Mouse (Mus musculus) cerebellum, adult 11-12 months (tissue): ENCODE results near the gene Zfp663.

Experiments used
- DNase-seq: peaks from one replicate; pipeline ENCODE4 v3.0.0; 2022

Gene Zfp663

GRCm38 (mm10) chr2:165319503-165319902, 49.0 kb downstream of the Zfp663 start:
- DNase-seq, result no peak

GRCm38 (mm10) chr2:165318941-165319340, 49.6 kb downstream of the Zfp663 start:
- peak; percentile 34 for DNase-seq

GRCm38 (mm10) chr2:165317621-165318263, 50.8 kb downstream of the Zfp663 start:
- DNase-seq, result peak; percentile 22

- peak; percentile 68 for DNase-seq
Observed at GRCm38 (mm10) chr2:165316837-165317473, 51.6 kb downstream of the Zfp663 start.

GRCm38 (mm10) chr2:165316204-165316603, 52.3 kb downstream of the Zfp663 start:
- DNase-seq, result peak; percentile 32

GRCm38 (mm10) chr2:165314197-165314596, 54.3 kb downstream of the Zfp663 start:
- DNase-seq, result no peak

DNA sequence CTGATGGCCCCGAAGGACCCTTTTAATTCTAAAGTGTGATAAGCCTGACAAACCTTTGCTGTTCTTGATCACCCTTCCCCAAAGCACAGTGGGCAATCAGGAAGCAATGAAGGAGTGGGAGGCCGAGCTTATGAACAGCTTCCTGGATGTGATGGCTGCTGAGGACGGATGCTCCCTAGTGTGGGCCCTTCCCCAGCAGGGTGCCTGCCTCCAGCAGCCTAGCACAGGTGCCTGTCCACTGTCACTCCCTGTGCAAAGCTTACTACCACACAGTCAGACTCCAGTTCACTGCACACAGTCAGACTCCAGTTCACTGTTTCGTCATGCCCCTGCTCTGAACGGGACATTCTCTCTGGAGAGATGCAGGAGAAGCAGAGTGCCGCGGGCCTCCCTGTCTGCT, 56.1 kb downstream of the Zfp663 start:
- peak; percentile 66 for DNase-seq

GRCm38 (mm10) chr2:165311577-165311976, 57.0 kb downstream of the Zfp663 start:
- DNase-seq, result peak; percentile 98

- DNase-seq, result peak; percentile 74
Observed at GRCm38 (mm10) chr2:165310818-165311425, 57.6 kb downstream of the Zfp663 start.

GRCm38 (mm10) chr2:165307801-165308200, 60.7 kb downstream of the Zfp663 start:
- DNase-seq, result no peak

- DNase-seq, result no peak
Observed at GRCm38 (mm10) chr2:165305438-165305837, 63.1 kb downstream of the Zfp663 start.

GRCm38 (mm10) chr2:165304819-165305218, 63.7 kb downstream of the Zfp663 start:
- DNase-seq, result no peak

DNA sequence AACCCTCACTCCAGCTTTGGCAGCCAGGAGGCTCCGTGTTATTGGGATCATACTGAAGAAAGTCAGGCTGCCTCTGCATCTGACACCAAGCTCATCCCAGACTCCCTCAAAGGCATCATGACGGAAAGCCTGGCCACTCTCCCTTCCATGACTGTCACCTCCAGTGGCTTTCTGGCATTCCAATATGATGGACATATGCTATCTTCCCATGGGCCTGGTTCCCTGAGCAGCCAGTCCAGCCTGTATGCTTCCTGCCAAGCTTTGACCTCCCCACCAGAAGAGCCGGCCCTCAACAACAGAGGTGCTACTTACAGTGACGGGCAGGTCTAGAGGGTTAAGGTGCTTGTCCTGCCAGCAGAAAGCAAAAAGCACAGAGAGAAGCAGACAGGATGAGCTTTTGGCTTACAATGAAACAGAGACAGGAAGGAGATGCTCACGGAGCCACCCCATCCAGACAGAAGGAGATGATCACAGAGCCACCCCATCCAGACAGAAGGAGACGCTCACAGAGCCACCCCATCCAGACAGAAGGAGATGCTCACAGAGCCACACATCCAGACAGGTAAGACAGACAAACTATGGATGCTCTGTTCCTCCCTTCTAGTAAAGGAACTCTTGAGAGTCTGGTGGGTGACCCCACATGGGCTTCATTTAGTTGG, 65.0 kb downstream of the Zfp663 start:
- DNase-seq, result peak; percentile 69

DNA sequence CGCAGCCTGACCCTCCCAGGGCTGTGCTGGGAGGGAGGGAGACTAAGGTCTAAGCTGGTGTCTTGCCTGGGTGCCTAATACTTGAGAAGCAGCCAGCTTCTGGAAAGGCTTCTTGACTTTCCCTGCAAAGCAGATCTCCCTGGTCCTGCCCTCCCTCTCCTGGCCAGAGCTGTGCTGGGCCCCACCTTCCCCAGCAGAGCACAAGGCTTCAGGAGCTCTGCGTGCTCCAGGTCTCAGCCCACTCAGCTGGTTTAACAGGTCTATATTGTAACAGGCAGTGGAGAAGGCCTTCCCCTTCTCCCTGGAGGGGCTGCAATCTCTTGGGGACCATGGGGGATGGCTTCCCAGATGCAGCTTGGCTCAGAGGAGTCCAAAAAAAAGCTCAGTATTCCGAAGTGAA, 67.1 kb downstream of the Zfp663 start:
- DNase-seq, result no peak
